Mouse (Mus musculus) lung, postnatal 0 days (tissue): ENCODE measurements around the gene Nedd9.

Experiments used
- CTCF ChIP-seq: IDR thresholded peaks from 2 replicates; pipeline ENCODE4 v1.5.1; 2016; ENCODE audit warnings: antibody characterized with exemption, mild to moderate bottlenecking
- EP300 ChIP-seq: IDR thresholded peaks from 2 replicates; pipeline ENCODE4 v1.6.1; 2016; ENCODE audit warnings: antibody characterized with exemption, mild to moderate bottlenecking, control low read depth

DNA sequence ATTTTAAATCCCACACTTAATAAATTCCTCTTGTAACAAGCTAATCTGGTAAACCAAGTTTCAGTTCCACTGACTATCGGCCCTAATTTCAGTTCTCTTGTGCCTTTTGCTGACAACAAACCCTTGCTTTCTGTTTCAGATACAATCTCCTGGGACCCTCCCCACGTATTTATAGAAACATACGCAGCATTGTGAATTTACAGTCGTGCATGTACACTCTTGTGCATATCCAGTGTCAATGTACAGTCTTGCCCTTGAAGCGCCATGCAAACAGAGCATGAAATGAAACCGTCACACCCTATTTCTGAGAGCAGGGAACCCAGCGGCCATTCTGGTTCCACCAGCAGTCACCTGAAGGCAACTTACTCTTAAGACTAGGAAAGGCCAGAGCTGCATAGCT lies 4.4 kb upstream of the Nedd9 start:
- no peak for TF ChIP-seq EP300
- no peak for TF ChIP-seq CTCF
